Mouse (Mus musculus) embryo, embryonic 11.5 days (tissue): ENCODE results near the gene Triobp.
"Not testable (repeated sequence)": the region's sequence is repeated elsewhere in the genome, so short reads cannot be mapped to it uniquely, and the experiment has no call there.

Source experiments
- DNase-seq: peaks from one replicate; pipeline ENCODE4 v3.0.0-alpha.2; 2012; ENCODE audit warnings: low read depth, low spot score

Triobp gene

DNA sequence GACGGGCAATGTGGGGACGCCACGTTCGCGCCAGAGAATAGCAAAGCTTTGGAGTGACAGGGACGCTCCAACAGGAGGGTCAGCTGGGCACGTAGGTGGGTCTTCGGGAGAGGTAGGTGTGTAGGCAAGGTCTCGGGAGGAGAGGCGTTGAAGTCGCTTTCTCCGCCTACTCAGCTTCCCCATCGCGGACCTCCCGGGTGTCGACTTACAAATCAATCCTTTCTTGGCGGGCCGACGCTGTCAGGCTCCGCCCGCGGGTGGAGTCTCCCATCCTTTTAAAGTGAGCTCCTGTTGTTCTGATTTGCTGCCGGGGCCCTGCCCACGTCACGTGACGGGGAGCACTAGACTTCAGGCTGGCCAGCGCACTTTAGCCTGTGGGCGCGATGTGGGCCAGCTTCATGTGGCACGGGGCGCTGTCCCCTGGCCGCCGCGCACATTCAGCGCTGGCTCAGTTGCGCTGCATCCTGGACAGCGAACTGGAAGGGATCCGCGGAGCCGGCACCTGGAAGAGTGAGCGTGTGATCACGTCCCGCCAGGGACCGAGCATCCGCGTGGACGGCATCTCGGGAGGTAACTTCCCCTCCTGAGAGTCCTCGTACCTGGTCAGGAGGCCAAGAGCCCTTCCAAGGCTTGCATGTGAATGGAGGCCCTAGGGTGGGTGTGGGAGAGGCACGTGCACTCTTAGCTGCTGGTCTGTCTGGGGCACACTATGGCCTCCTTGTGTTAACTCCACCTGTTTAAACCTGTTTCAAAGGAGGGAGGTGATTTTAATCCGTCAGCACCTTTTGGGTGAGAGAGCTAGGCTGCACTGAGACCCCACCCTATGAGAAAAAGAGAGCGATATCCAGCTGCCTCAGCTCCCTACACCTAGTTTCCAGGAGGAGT is 83.3 kb downstream of the Triobp start:
- DNase-seq, result peak; percentile 90

DNA sequence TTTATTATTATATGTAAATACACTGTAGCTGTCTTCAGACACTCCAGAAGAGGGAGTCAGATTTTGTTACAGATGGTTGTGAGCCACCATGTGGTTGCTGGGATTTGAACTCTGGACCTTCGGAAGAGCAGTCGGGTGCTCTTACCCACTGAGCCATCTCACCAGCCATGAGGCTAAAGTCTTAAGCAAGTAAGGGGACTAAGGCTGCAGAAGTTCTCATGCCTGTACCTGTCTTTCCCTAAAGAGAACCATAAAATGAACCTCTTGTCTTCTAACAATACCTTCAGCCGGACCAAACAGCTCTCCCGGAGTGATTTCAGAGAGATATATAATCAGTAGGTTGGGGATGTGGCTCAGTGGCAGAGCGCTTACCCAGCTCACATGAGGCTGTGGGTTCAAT is 84.4 kb downstream of the Triobp start:
- not testable (repeated sequence) for DNase-seq

DNA sequence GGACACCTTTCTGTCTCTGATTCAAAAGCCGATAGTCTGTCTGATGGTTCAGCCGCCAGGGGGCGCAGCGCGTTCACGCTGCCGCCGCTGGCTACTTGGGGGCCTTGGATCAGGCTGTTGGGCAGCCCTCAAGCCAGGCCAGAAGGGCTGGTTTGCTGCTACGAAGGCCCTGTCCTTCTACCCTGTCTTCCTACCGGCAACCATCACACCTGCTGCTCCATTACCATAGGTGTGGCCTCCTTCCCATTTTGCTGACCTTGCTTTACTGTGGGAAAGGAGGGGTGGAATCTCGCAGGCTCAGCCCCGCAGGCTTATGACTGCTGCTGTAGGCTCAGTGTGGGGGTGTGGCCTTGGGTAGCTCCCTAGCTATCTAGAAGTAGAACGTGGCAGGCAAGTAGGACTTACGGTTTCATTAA is 90.4 kb downstream of the Triobp start:
- DNase-seq, result peak; percentile 67

DNA sequence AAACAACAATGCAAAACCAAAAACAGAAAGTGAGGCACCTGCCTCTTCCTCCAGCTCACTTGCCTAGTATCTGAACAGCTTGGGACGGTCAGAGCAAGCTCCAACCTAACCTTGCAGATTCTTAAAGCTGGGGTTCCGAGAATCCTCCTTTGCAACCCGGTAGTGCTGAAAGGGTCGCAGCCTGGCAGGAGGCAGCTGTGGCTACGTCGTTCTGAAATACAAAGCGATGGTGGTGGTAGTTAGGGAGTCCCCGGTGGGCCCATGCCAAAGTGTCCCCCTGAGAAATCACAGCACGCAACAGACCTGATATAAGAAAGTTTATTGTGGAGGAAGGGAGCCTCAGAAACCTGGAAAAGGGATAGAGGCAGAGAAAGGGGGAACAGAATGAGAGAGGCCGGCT is 90.8 kb downstream of the Triobp start:
- no peak for DNase-seq

GRCm38 (mm10) chr15:79038853-79039252 is 91.3 kb downstream of the Triobp start:
- no peak for DNase-seq

- no peak for DNase-seq
Measured at GRCm38 (mm10) chr15:79040501-79041416, 93.2 kb downstream of the Triobp start.

DNA sequence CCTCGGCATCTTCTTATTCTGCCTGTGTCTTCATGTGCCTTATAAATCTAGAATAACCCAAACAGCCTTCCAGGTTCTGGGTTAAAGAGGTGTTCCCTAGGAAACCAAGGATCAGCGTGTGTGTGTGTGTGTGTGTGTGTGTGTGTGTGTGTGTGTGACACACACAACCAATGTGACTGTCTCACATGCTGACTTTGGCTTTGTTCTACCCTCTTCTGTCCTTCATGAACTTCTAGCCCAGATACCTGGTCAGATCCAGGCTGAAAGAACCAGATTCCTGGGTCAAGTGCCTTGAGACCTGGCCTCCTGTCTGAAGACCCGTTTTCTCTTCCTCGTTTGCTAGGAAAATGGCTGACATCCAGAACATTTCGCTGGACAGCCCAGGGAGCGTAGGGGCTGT is 94.1 kb downstream of the Triobp start, which contains the start of gene Galr3:
Galr3 (plus strand) TSS at position 301 of the 400 bp plus-strand sequence.
- DNase-seq, result no peak

DNA sequence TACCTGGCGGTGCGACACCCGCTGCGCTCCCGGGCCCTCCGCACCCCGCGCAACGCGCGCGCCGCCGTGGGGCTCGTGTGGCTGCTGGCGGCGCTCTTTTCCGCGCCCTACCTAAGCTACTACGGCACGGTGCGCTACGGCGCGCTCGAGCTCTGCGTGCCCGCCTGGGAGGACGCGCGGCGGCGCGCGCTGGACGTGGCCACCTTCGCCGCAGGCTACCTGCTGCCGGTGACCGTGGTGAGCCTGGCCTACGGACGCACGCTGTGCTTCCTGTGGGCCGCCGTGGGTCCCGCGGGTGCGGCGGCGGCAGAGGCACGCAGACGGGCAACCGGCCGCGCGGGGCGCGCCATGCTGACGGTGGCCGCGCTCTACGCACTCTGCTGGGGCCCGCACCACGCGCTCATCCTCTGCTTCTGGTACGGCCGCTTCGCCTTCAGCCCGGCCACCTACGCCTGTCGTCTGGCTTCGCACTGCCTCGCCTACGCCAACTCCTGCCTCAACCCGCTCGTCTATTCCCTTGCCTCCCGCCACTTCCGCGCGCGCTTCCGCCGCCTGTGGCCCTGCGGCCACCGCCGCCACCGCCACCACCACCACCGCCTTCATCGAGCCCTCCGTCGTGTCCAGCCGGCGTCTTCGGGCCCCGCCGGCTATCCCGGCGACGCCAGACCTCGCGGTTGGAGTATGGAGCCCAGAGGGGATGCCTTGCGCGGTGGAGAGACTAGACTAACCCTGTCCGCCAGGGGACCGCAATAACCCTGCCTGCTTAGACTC is 95.4 kb downstream of the Triobp start:
- DNase-seq, result no peak

GRCm38 (mm10) chr15:79044837-79045236 is 97.3 kb downstream of the Triobp start:
- no peak for DNase-seq

DNA sequence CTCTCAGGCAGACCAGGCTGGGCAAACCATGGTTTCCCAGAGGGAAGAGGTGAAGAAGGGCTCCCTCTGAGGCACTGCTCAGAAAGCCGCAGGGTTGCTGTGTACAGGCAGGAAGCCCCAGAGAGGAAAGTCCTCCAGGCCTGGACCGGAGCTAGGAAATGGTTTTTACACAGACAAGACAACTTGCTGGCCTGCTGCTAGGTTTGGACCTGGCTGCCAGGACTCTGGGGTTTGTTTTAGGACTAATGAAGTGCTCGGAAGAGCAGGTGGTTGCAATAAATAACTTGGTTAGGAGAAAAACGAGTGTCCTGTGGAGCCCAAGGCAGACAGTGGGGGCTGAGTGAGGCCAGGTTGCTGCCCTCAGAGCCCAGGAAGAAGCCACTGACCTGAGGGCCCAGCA is 100.7 kb downstream of the Triobp start:
- no peak for DNase-seq

GRCm38 (mm10) chr15:79050160-79050845 is 102.8 kb downstream of the Triobp start:
- no peak for DNase-seq

- DNase-seq, result no peak
Measured at GRCm38 (mm10) chr15:79050964-79051363, 103.4 kb downstream of the Triobp start.

- no peak for DNase-seq
Measured at GRCm38 (mm10) chr15:79051461-79052360, 104.2 kb downstream of the Triobp start.

- DNase-seq, result no peak
Measured at GRCm38 (mm10) chr15:79052366-79052765, 104.8 kb downstream of the Triobp start.
